Mouse (Mus musculus) C2C12 (cell line): ENCODE results near the gene Uba52.

ENCODE experiments used
- CTCF ChIP-seq: IDR thresholded peaks from one replicate; pipeline ENCODE4 v1.5.1; 2011; ENCODE audit not compliant: control insufficient read depth, insufficient read depth, insufficient read length
- MYOG ChIP-seq: IDR thresholded peaks from one replicate; pipeline ENCODE4 v1.6.1; 2011; ENCODE audit not compliant: control insufficient read depth, insufficient read length; ENCODE audit errors: extremely low read depth
- USF1 ChIP-seq: IDR thresholded peaks from one replicate; pipeline ENCODE4 v1.6.1; 2011; ENCODE audit warnings: low read depth, mild to moderate bottlenecking, control low read depth, moderate library complexity

DNA sequence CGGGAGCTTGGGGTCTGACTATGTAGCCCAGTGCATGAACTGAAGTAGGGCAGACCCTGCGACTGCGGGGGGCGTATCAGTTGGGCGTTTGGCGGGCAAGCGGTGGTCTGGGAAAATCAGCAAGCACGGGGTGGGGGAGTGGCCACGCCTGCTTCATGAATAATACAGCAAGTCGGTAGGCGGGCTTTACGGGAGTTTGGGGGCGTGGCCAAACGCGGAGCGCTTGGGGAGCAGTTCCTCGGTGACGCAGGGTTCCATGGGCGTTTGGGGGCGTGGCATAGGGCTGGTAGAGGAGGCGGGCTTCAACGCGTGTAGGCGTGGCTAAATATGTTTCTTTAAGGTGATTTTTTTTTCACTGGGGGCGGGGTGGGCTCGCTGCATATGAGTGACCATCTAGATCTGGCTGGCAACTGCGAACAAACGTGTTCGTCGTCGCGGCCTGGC lies 28.1 kb upstream of the Uba52 start:
- no peak for TF ChIP-seq CTCF
- no peak for TF ChIP-seq USF1
- TF ChIP-seq MYOG: no peak
